Mouse (Mus musculus): ENCODE data around the gene Fahd2a. TPM values are rescaled to one million over a fixed set of nuclear protein-coding genes. Genes with fewer than 3 reads are reported as not detected.

Fahd2a gene
- polyA plus RNA-seq, 1 experiment from 2014 or later, result 14.0 TPM

DNA sequence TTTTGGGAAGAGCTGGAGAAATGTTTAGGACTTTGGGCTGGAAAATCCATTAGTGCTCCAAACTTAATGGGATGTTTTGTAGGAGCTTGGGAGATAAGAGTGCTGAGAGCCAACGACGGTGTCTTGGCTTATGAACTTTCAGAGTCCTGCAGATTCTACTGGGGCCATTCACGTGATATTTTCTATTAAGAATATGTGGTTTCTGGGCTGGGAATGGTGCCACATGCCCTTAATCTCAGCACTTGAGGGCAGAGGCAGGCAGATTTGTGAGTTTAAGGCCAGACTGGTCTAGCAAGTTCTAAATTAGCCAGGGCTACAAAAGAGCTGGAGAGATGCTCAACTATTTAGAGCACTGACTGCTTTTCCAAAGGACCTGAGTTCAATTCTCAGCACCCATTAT is 54.0 kb downstream of the Fahd2a start:
- 65% methylated on average over 3 of the region's 3 CpGs for WGBS (ENCODE audit: insufficient replicate concordance)

GRCm38 (mm10) chr2:127387521-127387920 is 56.8 kb downstream of the Fahd2a start:
- H3K27ac ChIP-seq (replicated peaks), result no peak overlapping the region
- WGBS (ENCODE audit: insufficient replicate concordance), result 39% methylated on average over 2 of the region's 2 CpGs
- ATAC-seq (ENCODE audit: insufficient read depth), result no peak

More for the DNA sequence above, 54.0 kb downstream of the Fahd2a start:
- H3K9ac ChIP-seq, result no peak overlapping the region
- H3K4me1 ChIP-seq (replicated peaks), result peaks cover 5% of the 10 kb centered on the region
- H3K27me3 ChIP-seq, result no peaks in the 10 kb centered on the region
- no peaks in the 10 kb centered on the region for H3K36me3 ChIP-seq (replicated peaks)
- ATAC-seq (ENCODE audit: insufficient read depth), result no peak
- no peak overlapping the region for H3K4me3 ChIP-seq (replicated peaks)
- H3K9me3 ChIP-seq (replicated peaks), result no peaks in the 10 kb centered on the region
- no peak overlapping the region for H3K27ac ChIP-seq (replicated peaks)
- H3K4me2 ChIP-seq, result no peak overlapping the region

More at GRCm38 (mm10) chr2:127387521-127387920, 56.8 kb downstream of the Fahd2a start:
- no peak overlapping the region for H3K9ac ChIP-seq
- H3K9me3 ChIP-seq (replicated peaks), result no peaks in the 10 kb centered on the region
- H3K4me3 ChIP-seq (replicated peaks), result no peak overlapping the region
- H3K4me1 ChIP-seq (replicated peaks), result peaks cover 5% of the 10 kb centered on the region
- H3K4me2 ChIP-seq, result no peak overlapping the region
- H3K27me3 ChIP-seq, result no peaks in the 10 kb centered on the region
- H3K36me3 ChIP-seq (replicated peaks), result no peaks in the 10 kb centered on the region

Other genes starting within 250 kb of the Fahd2a start
- gene 1810024B03Rik, start 236.3 kb downstream of the Fahd2a start, polyA plus RNA-seq (2015; fragmentation: Nextera tagmentation; extraction: Ambion mirVana), result 0.58 and 0.76 TPM in 2 replicates
- 23.3 and 29.1 TPM in 2 replicates for gene Snrnp200, start 236.2 kb downstream of the Fahd2a start, polyA plus RNA-seq (2015; fragmentation: Nextera tagmentation; extraction: Ambion mirVana)
- gene Ciao1, start 196.7 kb downstream of the Fahd2a start, polyA plus RNA-seq (2015; fragmentation: Nextera tagmentation; extraction: Ambion mirVana), result 39.9 and 40.7 TPM in 2 replicates
- 12.1 and 12.2 TPM in 2 replicates for gene Tmem127, start 196.7 kb downstream of the Fahd2a start, polyA plus RNA-seq (2015; fragmentation: Nextera tagmentation; extraction: Ambion mirVana)
- gene Stard7, start 174.3 kb downstream of the Fahd2a start, polyA plus RNA-seq (2015; fragmentation: Nextera tagmentation; extraction: Ambion mirVana), result 37.5 and 40.0 TPM in 2 replicates
- 2.6 and 2.9 TPM in 2 replicates for gene Dusp2, start 108.4 kb downstream of the Fahd2a start, polyA plus RNA-seq (2015; fragmentation: Nextera tagmentation; extraction: Ambion mirVana)
- gene Astl, start 105.9 kb downstream of the Fahd2a start, polyA plus RNA-seq (2015; fragmentation: Nextera tagmentation; extraction: Ambion mirVana), result 0.03 TPM in 1 of 2 replicates, not detected in the other
- 21.7 and 24.0 TPM in 2 replicates for gene Adra2b, start 81.4 kb downstream of the Fahd2a start, polyA plus RNA-seq (2015; fragmentation: Nextera tagmentation; extraction: Ambion mirVana)
- 0.35 and 0.63 TPM in 2 replicates for gene Gpat2, start 19.4 kb downstream of the Fahd2a start, polyA plus RNA-seq (2015; fragmentation: Nextera tagmentation; extraction: Ambion mirVana)
- 0.28 and 0.41 TPM in 2 replicates for gene Kcnip3, start 77.5 kb upstream of the Fahd2a start, polyA plus RNA-seq (2015; fragmentation: Nextera tagmentation; extraction: Ambion mirVana)
- gene Prom2, start 96.9 kb upstream of the Fahd2a start, polyA plus RNA-seq (2015; fragmentation: Nextera tagmentation; extraction: Ambion mirVana), result not detected in 2 replicates
- 0.74 and 0.96 TPM in 2 replicates for gene Zfp661, start 142.5 kb upstream of the Fahd2a start, polyA plus RNA-seq (2015; fragmentation: Nextera tagmentation; extraction: Ambion mirVana)
- 60.2 and 70.5 TPM in 2 replicates for gene Mrps5, start 142.7 kb upstream of the Fahd2a start, polyA plus RNA-seq (2015; fragmentation: Nextera tagmentation; extraction: Ambion mirVana)
- 0.03 and 0.31 TPM in 2 replicates for gene Mal, start 212.1 kb upstream of the Fahd2a start, polyA plus RNA-seq (2015; fragmentation: Nextera tagmentation; extraction: Ambion mirVana)

Measured in liver, embryonic 15.5 days (tissue).